Mouse (Mus musculus) left cerebral cortex, postnatal 36 days (tissue): ENCODE measurements around the gene Ptprn2. TPM values are rescaled to one million over a fixed set of nuclear protein-coding genes. Genes with fewer than 3 reads are reported as not detected.

Experiments used
- DNase-seq, 2 experiments: peaks; one replicate each; pipeline ENCODE4 v3.0.0; 2021 to 2022; ENCODE audit warnings: low spot score in 2 of 2, mixed read lengths in 1 of 2
- intact Hi-C: fragments of 180-260 bp; cut with DNase I; formaldehyde crosslinking; loops from one replicate; pipeline ENCODE4 v1.15.1; 2025
- total RNA-seq, 2 experiments: library from RNA; stranded (reverse); gene quantifications; 2 replicates each; pipeline ENCODE4 v1.2.3; 2021

Gene Ptprn2
- total RNA-seq, 2 experiments from 2014 or later: 356 to 375 TPM

DNA sequence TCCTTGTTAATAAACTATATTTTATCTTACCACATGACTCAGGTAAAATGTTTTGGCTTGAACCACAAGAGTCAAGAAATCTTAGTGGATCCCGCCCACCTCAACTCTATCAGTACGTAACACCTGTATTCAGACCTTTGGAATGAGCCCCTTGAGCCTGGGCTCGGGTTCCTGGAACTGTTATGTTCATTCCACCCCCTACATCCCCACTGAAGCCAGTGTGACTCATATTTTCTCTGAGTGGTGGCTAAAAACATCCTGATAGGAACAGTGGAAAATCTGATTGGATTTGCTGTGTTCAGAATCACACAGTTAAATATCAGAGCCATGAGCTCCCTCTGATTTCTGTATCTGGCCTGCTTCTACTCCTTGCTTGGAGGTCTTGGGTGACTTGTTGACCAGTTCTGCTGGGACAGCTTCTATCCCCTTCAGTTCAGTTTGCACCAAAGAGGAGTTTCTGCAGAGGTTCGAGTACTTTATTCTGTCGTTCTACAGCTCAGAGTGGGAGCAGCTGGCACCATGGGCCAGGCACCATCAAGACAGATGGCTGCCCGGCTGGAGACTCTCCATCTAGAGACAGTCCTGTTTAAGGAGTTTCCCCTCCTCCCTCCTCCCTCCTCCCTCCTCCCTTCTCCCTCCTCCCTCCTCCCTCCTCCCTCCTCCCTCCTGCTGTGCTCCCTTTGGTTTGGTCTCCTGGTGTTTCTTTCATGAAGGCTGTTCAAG lies 137.3 kb downstream of the Ptprn2 start:
- intact Hi-C loops: loop anchor here (10.0 kb wide), 1 partner anchor 218 kb away; the partner anchor contains the start of gene Ncapg2
- DNase-seq: peak; percentile 74 to 79

DNA sequence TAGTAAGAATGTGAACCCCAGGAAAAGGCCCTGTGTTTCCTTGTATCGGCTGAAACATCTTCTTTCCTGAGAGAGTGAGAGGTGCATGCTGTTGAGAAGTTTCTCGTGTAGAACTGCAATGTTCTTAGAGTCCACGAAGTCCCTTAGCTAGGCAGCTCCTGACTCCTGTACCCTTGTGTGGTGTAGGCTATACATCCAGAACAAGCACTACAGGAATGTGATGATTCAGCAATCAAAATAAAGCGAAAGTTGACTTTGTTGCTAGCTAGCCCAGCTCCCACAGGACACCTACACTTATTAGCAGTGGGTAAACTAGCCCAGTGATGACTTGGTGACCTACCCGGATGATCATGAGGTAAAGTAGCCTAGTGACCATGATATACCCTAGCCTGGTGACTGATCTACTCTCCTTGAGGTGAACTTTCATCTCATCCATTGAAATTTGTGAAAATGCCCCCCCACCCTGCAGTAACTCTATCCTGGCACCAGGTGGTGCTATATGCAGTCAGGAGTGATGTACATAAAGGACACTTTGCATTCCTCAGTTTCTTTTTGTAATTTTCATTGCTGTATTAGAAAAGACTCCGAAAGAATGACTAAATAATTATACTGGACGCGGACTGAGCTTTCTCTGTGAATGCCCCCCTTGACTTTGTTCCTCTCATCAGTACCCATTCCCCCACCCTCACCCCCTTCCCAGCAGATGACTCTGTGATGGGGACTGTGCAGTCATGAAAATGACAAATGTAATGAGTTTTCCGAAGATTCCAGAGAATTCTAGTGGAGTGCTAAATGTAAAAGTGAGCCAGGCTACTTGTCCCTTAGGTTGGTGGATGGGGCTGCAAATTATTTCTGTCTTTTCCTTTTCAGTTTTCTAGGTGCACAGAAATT lies 140.1 kb downstream of the Ptprn2 start:
- intact Hi-C loops: loop anchor here (10.0 kb wide), 1 partner anchor 221 kb away; the partner anchor contains the start of gene Ncapg2
- peak in 1 of 2 experiments; percentile 52 for DNase-seq

DNA sequence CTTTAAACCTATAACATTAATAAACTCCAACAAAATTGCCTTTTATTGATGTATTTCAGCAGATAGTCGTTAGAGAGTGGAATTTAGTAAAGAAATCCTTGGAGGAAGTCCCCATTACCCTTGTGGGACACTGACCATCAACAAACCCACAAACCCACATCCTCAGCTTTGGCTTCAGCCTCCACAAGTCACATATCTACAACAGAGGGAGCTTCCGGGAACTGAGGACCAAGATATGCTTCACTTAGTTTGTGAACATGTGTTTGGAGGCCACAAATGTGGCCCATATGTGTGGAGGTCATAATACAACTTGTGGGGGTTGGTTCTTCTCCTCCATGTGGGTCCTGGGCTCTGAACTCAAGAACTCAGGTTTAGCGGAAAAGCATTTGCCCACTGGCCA lies 143.5 kb downstream of the Ptprn2 start:
- intact Hi-C loops: loop anchor here (10.0 kb wide), 1 partner anchor 224 kb away; the partner anchor contains the start of gene Ncapg2
- DNase-seq: no peak

DNA sequence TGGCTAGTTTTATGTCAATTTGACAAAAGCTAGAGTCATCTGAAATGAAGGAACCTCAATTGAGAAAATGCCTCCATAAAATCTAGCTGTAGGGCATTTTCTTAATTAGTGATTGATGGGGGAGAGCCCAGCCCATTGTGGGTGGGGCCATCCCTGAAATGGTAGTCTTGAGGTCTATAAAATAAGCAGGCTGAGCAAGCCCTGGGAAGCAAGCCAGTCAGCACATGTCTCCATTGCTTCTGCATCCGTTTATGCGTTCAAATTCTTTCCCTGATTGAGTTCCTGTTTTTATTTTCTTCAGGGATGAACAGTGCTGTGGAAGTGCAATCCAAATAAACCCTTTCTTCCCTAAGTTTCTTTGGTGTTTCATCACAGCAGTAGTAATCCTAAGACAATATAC lies 152.0 kb downstream of the Ptprn2 start:
- intact Hi-C loops: no loop called here
- DNase-seq: no peak

DNA sequence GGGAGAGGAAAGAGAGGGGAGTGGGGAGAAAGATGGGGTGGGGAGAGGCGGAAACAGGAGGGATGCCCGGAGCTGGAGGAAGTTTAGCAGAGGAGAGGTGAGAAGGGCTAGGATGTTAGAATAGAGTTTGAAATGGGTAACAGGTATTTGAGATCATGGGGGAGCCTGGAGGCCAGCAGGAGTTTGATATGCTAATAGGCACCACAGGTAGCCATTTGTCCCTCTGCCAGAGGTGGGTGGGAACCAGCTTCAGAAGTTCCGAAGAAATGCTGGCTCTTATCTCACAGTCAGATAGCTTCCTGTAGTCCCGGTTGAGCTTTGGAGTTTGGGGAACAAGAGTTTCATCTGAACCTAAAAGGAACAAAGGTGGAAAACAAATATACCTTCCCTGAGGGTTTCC lies 155.4 kb downstream of the Ptprn2 start:
- no peak for DNase-seq
- intact Hi-C loops: no loop called here

DNA sequence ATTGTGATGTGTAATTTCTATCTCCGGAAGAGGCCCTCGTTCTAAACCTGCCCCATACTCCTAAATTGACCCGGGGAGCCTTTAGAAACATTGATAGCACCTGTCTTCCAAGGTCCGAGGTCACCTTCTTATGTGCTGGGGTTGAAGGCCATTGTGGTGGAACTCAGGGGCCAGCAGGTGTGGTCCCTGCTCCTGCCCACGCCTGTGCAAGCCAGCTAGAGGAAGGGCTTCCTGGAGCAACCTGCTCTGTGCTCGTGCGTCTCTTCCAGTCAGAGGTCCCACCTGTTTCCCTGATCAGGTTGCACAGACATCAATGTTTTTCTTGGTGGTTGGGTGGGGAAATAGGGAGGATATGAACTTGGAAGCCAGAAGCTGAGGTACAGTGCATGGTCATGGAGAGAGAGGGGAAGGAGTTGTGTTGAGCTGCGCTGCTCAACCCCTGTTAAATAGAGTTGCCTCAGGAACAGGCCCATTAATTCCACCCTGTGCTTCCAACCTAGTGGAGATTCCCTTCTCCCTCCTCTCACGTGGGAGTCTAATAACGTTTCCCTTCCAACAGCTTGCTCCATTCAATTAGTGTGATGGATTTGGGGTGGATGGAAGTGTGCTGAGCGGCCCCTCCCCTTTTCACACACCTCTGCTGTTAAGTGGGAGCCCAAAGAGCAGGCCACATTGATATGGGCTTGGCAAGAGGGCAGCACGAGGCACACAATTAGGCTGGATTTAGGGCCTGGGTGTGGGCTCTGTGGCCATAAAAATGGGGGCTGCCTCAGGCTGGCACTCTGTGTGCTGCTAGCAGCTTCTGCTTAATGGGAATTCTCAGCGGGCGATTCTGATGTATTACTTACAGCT lies 156.0 kb downstream of the Ptprn2 start:
- no peak for DNase-seq
- intact Hi-C loops: no loop called here

DNA sequence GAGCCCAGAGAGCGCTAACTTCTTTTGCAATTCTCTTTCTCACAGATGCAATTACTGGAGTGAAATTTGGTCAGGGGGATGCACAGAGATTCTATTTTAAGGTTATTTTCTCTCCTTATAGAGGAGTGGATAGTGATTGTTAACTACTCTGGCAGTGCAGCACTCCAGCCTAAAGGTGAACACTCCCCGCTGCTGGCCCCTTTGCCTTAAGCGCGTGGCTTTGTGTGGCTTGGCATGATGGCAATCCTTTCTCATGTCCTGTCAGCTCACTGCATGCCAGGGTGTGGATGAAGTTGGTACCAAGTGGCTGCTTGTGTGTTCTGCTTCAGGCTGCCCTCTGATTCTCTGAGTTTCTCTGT lies 156.7 kb downstream of the Ptprn2 start:
- DNase-seq: no peak
- intact Hi-C loops: no loop called here

DNA sequence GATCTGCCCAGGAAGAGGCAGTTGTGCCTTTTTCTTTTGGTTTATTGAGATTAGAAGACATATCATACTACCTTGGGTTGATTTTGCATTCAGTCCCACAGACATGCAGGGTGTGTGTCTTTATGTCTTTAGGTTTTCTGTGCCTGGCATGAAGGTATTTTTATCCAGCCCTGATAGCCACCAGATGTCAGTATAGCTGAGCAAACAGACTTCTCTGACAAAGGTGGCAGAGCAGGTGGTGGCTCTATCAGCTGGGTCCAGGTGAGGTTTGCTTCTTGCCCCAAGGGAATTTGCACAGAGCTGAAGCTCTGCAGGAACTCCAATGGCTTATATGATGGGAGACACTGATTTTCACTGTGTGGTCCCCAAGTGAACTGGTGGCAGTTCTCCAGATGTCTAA lies 161.3 kb downstream of the Ptprn2 start:
- intact Hi-C loops: loop anchor here (5.0 kb wide), 2 partner anchors 386 to 706 kb away; no protein-coding TSS in a partner anchor
- DNase-seq: no peak

DNA sequence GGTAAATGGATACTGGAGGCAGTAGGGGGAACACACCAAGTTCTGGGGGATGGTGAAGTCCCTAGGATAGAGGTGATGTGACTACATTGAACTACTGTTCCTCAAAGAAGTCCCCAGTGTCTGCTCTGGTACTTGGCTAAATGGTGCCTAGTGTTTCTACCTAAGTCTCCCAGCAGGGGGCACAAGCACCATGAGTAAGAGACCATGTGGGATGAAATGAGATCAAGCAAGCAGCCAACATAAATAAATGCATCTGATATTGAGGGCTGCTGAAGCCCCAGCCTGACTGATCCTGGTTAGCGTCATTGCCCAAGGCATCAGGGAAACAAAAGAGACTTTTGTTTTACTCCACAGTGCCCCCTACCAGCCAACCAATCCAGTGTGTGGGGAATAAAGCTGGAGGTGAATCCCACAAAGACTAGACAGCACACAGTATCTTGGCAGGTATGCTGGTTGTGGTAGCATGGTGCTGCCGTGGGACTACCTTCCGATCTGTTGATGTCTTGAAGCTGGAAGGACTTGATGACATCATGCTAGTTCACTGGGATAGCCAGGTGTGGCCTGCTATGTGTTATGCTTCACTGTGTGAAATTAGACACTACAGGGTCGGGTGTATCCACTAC lies 163.2 kb downstream of the Ptprn2 start:
- intact Hi-C loops: loop anchor here (5.0 kb wide), 2 partner anchors 384 to 704 kb away; no protein-coding TSS in a partner anchor
- peak; percentile 47 to 52 for DNase-seq

DNA sequence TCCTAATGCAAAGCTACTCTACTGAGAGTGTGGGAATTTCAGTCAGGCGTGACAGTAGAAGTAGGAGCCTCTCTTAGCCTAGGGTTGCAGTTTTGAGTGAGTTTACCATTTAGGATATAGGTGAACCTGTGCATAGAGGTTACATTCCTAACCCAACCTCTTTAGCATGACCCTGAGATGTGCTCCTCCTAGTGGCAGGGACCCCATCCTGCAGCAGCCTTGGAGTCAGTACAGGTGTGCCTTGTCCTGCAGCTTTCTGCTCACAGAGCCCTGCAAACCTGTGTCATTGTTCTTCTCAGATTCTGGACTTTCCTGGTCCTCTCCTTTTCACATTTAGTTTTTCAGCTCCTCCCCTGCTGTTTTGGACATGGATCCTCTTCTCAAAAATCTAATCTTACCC lies 168.2 kb downstream of the Ptprn2 start:
- no peak for DNase-seq
- intact Hi-C loops: loop anchor here (10.0 kb wide), 1 partner anchor 161 kb away; no protein-coding TSS in a partner anchor

DNA sequence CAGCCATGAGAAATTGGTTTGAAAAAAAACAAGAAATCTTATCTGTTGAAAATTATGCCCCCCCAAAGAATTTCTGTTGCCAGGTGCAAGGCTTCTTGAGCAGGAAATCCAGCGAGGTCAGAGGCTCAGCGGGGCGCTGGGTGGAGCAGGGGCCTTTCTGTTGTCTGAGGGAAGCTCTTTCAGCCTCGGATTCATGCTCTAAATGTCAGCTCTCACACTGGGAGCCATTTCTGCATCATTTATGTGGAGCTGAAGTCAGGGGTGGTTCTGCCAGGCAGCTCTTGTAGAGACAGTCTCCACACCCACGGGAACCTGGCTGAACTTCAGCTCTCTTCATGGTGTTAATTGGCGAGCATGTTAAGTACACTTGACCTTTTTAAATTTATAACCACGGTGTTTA lies 174.6 kb downstream of the Ptprn2 start:
- intact Hi-C loops: no loop called here

DNA sequence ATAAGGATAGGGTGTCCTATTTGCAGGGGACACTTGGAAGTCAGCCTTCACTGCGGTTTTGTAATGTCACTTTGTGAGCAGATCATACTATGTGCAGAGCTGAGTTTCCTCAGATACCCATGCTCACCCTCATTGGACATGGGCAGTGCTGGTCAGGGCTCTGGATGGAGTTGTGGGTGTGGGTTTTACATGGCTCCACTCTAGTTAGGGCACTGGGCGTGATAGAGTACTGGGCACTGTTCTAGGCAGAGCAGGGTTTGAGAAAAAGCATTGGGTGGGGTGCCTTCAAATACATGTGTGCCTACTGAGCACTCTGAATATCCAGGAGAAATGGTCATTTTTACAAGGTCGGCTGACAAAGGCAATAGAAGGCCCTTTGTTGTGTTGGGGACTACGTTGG lies 175.5 kb downstream of the Ptprn2 start:
- DNase-seq: no peak
- intact Hi-C loops: no loop called here

More for the DNA sequence above, 174.6 kb downstream of the Ptprn2 start:
- peak in 1 of 2 experiments; percentile 36 for DNase-seq

DNA sequence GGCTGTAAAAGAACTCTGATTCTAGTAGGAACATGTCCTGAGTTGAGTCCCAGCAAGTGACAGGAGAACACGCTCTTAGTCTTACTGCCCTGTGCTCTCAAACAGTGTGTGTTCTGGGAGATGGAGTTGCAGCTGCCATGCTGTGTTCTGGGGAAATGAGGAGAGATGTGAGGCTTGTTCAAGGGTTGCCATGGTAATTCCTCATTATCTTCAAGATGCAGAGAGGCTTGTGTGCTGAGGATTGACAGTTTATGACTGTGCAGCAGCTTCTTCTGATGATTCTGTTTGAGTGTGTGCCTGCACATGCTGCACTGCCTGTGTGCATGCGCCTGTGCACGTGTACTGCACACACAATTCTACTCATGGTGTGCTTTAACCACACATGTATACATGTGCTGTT lies 192.2 kb downstream of the Ptprn2 start:
- peak; percentile 29 to 42 for DNase-seq

DNA sequence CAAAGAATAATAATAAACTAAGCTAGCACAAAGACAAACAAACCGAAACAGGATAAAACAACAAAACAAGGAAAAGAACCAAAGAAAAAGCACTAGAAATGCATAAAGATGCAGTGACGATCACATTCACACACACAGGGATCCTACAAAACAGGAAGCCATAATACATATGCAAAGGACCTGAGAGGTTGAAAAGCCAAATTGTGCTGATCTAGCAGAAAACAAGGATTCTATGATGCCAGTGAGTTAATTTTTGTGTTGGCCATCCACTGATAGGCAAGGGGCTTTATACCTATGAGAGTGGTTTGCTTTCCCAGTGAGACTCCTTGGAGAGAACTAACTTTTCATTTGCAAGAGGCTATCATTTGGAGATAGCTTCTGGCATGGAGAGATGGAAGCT lies 204.3 kb downstream of the Ptprn2 start:
- intact Hi-C loops: no loop called here
- no peak for DNase-seq

More for the DNA sequence above, 192.2 kb downstream of the Ptprn2 start:
- intact Hi-C loops: no loop called here

DNA sequence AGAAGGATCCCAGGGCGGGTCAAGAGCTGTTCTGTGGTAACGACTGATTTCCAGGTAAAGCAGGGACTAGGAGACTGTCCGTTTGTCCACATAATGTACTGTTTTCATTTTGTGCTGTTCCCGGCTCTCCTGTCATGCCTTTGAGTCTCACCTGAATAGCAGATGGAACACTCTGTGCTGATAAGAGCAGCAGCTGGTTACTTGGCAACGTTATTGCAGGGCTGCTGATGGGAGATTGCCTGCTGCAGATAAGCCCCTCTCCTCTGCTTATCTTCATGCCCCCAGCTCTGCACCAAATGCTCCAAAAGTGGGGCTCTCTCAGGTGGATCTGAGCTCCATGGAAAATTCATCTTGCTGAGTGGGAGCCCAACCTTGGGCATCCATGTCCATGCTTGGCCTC lies 224.0 kb downstream of the Ptprn2 start:
- intact Hi-C loops: no loop called here

DNA sequence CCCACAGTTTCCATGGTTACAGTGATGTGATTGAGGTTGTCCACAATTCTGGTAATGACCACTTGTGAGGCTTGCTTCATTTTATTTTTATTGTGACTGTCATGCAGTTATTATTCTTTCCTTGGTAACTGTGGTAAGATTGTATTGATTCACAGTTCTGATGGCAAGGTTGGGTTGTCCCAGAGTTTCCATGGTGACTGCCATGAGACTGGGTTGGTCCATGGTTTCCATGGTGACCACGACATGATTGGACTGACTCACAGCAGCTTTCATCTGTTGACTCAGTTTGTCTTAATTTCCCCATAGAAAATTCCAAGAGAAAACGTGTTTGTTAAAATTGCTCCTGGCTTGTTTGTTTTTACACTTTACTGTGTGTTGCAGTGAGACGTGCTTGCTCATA lies 225.2 kb downstream of the Ptprn2 start:
- intact Hi-C loops: no loop called here
- no peak for DNase-seq

More for the DNA sequence above, 224.0 kb downstream of the Ptprn2 start:
- no peak for DNase-seq

DNA sequence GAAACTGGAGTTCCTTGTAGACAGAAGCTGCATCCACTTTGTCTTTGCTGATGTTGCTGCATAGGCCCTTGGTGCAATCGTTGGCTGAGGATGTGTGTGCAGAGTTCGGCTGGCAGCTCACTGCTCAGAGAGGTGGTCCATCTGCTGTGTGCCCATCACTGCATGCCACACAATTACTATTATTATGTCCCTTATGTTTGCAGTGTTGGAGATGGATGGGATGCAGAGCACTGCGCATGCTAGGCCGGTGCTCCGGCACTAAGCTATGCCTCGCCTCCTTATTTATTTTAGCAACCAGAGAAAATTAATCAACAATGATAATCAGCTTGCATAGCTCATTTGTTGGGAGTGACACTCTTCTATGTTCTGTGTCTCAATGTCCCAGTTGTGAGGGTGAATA lies 225.6 kb downstream of the Ptprn2 start:
- intact Hi-C loops: no loop called here
- no peak for DNase-seq

DNA sequence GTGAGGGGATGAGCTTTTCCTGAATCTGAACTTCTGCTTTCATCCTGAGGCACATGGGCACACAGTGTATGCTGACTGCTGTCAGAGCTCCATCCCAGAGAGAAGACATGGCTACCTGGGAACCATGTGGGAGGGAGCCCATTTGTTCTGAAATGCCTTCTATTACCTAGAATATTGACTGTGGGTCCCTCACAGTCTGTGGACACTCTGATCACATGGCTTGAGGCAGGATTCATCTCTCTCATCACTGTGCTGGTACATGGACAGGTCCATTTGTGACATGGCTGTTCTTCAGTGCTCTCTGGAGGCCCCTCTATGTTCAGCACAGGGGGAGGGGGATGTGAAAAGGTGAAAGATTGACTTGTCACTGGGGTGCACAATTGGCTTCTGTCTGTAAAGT lies 227.6 kb downstream of the Ptprn2 start:
- intact Hi-C loops: no loop called here
- no peak for DNase-seq

DNA sequence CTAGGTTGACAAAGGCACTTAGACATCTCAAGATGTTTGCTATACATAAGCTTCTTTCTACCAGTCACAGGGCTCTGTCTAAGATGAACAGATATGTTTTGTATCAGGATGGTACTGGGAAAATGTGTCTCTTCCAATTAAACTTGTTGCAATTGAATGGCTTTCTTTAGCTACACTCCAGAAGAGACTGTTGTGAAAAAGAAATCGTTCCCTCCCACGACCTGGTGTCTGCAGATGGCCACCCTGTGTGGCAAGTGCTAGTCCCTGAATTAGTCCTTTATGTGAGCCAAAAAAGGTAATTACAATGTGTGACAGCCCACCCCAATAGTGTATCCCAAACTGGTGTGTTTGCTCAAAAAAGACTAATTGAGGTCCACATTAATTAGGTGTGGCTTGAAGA lies 235.5 kb downstream of the Ptprn2 start:
- intact Hi-C loops: no loop called here
- DNase-seq: peak in 1 of 2 experiments; percentile 32
